Comparison of ENCODE assay signal across 23 mouse cellular contexts in the genomic region with DNA sequence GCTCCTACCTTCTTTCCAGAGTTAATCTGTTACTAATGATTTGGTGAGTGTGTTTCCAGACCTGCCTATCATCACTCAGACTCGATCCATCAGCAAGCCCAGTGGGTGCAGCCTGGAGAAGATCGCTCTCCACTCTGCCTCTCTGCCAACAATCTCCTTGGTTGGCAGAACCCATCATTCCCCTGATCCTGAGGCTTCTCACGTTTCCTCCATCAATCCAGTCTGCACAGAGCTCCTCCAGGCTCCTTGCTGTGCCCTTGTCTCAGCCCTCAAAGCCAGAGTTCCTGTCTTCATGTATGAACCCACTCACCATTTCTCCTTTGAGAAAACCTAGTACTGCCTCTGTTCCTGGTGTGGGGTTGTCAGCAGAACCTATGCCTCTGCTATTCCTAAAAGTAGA.
DNase-seq lines count a peak whose midpoint lies in the region; ATAC-seq and TF ChIP-seq lines count a peak whose summit lies in the region.
"Had no signal": no experiment of that assay in that cellular context is flagged by ENCODE, and none has a peak within 500 bp of the region (broad histone marks: within the 10 kb centered on the region; RNA-seq: fewer than 3 reads in every experiment).

No protein-coding gene starts in this region.

- H3K27ac ChIP-seq in heart, embryonic 10.5 days: no peak overlapping the region
- no peak overlapping the region for H3K27ac ChIP-seq in limb, embryonic 11.5 days (replicated peaks; ENCODE audit: low read depth, low read length)
- no peak overlapping the region for H3K27ac ChIP-seq in limb, embryonic 10.5 days
- H3K27ac ChIP-seq in embryonic fibroblast, embryonic 13.5 days (ENCODE audit: insufficient read depth, low read length): peak overlapping the region; percentile 31
- H3K27ac ChIP-seq: embryonic facial prominence, embryonic 10.5 days; embryonic facial prominence, embryonic 12.5 days; forebrain, embryonic 10.5 days; forebrain, embryonic 12.5 days had no signal

- 0 out of 2 replicates have a peak, but pooled peaks cover 7% of the 10 kb centered on the region for H3K4me1 ChIP-seq in heart, embryonic 10.5 days
- no peaks in the 10 kb centered on the region for H3K4me1 ChIP-seq in limb, embryonic 11.5 days (ENCODE audit: control insufficient read depth, insufficient read depth, low read length)
- H3K4me1 ChIP-seq in limb, embryonic 10.5 days: no peaks in the 10 kb centered on the region
- H3K4me1 ChIP-seq in embryonic fibroblast, embryonic 13.5 days (ENCODE audit: control insufficient read depth, insufficient read depth, low read length): peaks cover 7% of the 10 kb centered on the region
- H3K4me1 ChIP-seq: embryonic facial prominence, embryonic 12.5 days; forebrain, embryonic 10.5 days; forebrain, embryonic 12.5 days had no signal

- peak; percentile 52 for DNase-seq in heart, embryonic 10.5 days (ENCODE audit: low spot score)
- DNase-seq in heart, postnatal 14 days: no peak
- peak; percentile 7 for DNase-seq in limb, embryonic 11.5 days (ENCODE audit: low spot score)
- DNase-seq in limb, embryonic 10.5 days (ENCODE audit: low spot score): no peak
- DNase-seq in kidney, postnatal 25 days: no peak
- DNase-seq: adrenal gland, adult 8-10 months; adrenal gland, postnatal 14 days; adrenal gland, postnatal 36 days; cerebellum, adult 11-12 months; cerebellum, adult 2 months; cerebellum, adult 9-10 months; cerebellum, postnatal 10 days; cerebellum, postnatal 25 days had no signal

- H3K27me3 ChIP-seq in heart, embryonic 10.5 days (ENCODE audit: insufficient read depth, poor library complexity, severe bottlenecking): no peaks in the 10 kb centered on the region
- H3K27me3 ChIP-seq in limb, embryonic 11.5 days (ENCODE audit: control insufficient read depth, insufficient read depth, low read length): no peaks in the 10 kb centered on the region
- H3K27me3 ChIP-seq in limb, embryonic 10.5 days (ENCODE audit: low read depth, poor library complexity, severe bottlenecking): no peaks in the 10 kb centered on the region
- H3K27me3 ChIP-seq: embryonic facial prominence, embryonic 12.5 days; forebrain, embryonic 12.5 days had no signal

- H3K9ac ChIP-seq in limb, embryonic 11.5 days (ENCODE audit: low read length): no peak overlapping the region
- H3K9ac ChIP-seq: embryonic facial prominence, embryonic 12.5 days; forebrain, embryonic 12.5 days had no signal

- TF ChIP-seq CTCF in embryonic fibroblast, embryonic 13.5 days (IDR thresholded peaks at IDR 0.05; ENCODE audit: borderline replicate concordance, insufficient read depth, low read length): no peak

- ATAC-seq in limb, embryonic 11.5 days (ENCODE audit: insufficient number of reproducible peaks, low FRiP score, low TSS enrichment, low read depth): no peak
- ATAC-seq: activated CD4-positive, CD25-positive, alpha-beta regulatory T cell, adult 4 months; forebrain, embryonic 14.5 days; forebrain, embryonic 16.5 days; Patski had no signal

- no peak overlapping the region for H3K4me2 ChIP-seq in limb, embryonic 11.5 days (ENCODE audit: low read depth, severe bottlenecking)
- H3K4me2 ChIP-seq: embryonic facial prominence, embryonic 12.5 days; forebrain, embryonic 12.5 days had no signal

- WGBS in heart, embryonic 10.5 days: 59% methylated on average over 3 of the region's 3 CpGs
- WGBS in limb, embryonic 11.5 days: 66% methylated on average over 3 of the region's 3 CpGs
- WGBS in limb, embryonic 10.5 days: 79% methylated on average over 3 of the region's 3 CpGs

- H3K9me3 ChIP-seq in heart, embryonic 10.5 days: no peaks in the 10 kb centered on the region
- H3K9me3 ChIP-seq in limb, embryonic 11.5 days (ENCODE audit: control insufficient read depth, low read length): no peaks in the 10 kb centered on the region
- H3K9me3 ChIP-seq in limb, embryonic 10.5 days (replicated peaks): no peaks in the 10 kb centered on the region
- H3K9me3 ChIP-seq: embryonic facial prominence, embryonic 10.5 days; embryonic facial prominence, embryonic 12.5 days; forebrain, embryonic 10.5 days; forebrain, embryonic 12.5 days had no signal

- no peaks in the 10 kb centered on the region for H3K36me3 ChIP-seq in heart, embryonic 10.5 days
- H3K36me3 ChIP-seq in limb, embryonic 11.5 days (ENCODE audit: control insufficient read depth, insufficient read depth, low read length): no peaks in the 10 kb centered on the region
- no peaks in the 10 kb centered on the region for H3K36me3 ChIP-seq in limb, embryonic 10.5 days
- H3K36me3 ChIP-seq: embryonic facial prominence, embryonic 10.5 days; embryonic facial prominence, embryonic 12.5 days; forebrain, embryonic 10.5 days; forebrain, embryonic 12.5 days had no signal

- no peak for TF ChIP-seq POLR2A in embryonic fibroblast, embryonic 13.5 days (IDR thresholded peaks at IDR 0.05; ENCODE audit: low read depth, low read length)

- H3K4me3 ChIP-seq in heart, embryonic 10.5 days: no peak overlapping the region
- no peak overlapping the region for H3K4me3 ChIP-seq in limb, embryonic 11.5 days (ENCODE audit: low read depth, low read length)
- H3K4me3 ChIP-seq in limb, embryonic 10.5 days: no peak overlapping the region
- H3K4me3 ChIP-seq in embryonic fibroblast, embryonic 13.5 days (ENCODE audit: insufficient read depth, low read length): no peak overlapping the region
- H3K4me3 ChIP-seq: embryonic facial prominence, embryonic 10.5 days; embryonic facial prominence, embryonic 12.5 days; erythroblast, embryonic 14.5 days; forebrain, embryonic 10.5 days; forebrain, embryonic 12.5 days had no signal

- intact Hi-C loops in heart, postnatal 14 days (cut with DNase I): no loop called here

Comparison
In these comparisons a context has a peak if more than half of its experiments do, and no peak if none do; other contexts are left out.
1. DNase-seq: peak in heart, embryonic 10.5 days (single experiment) and limb, embryonic 11.5 days (single experiment); none in heart, postnatal 14 days (0 of 2), limb, embryonic 10.5 days (single experiment) and kidney, postnatal 25 days (0 of 2).